Mouse (Mus musculus) gastrocnemius, postnatal 14 days (tissue): ENCODE results near the gene Gm20388. TPM values are rescaled to one million over a fixed set of nuclear protein-coding genes. Genes with fewer than 3 reads are reported as not detected.
"Not testable (repeated sequence)": the region's sequence is repeated elsewhere in the genome, so short reads cannot be mapped to it uniquely, and the experiment has no call there.

ENCODE experiments used
- DNase-seq: peaks from one replicate; pipeline ENCODE4 v3.0.0; 2021; ENCODE audit warnings: mixed read lengths
- intact Hi-C: fragments of 180-260 bp; cut with DNase I; formaldehyde crosslinking; loops from one replicate; pipeline ENCODE4 v1.15.1; 2025; ENCODE audit warnings: low total_unique reads
- total RNA-seq, 2 experiments: library from RNA; stranded (reverse); gene quantifications; 2 replicates each; pipeline ENCODE4 v1.2.3; 2021

Gene Gm20388
- total RNA-seq, 2 experiments from 2014 or later: 5.6 to 6.0 TPM

DNA sequence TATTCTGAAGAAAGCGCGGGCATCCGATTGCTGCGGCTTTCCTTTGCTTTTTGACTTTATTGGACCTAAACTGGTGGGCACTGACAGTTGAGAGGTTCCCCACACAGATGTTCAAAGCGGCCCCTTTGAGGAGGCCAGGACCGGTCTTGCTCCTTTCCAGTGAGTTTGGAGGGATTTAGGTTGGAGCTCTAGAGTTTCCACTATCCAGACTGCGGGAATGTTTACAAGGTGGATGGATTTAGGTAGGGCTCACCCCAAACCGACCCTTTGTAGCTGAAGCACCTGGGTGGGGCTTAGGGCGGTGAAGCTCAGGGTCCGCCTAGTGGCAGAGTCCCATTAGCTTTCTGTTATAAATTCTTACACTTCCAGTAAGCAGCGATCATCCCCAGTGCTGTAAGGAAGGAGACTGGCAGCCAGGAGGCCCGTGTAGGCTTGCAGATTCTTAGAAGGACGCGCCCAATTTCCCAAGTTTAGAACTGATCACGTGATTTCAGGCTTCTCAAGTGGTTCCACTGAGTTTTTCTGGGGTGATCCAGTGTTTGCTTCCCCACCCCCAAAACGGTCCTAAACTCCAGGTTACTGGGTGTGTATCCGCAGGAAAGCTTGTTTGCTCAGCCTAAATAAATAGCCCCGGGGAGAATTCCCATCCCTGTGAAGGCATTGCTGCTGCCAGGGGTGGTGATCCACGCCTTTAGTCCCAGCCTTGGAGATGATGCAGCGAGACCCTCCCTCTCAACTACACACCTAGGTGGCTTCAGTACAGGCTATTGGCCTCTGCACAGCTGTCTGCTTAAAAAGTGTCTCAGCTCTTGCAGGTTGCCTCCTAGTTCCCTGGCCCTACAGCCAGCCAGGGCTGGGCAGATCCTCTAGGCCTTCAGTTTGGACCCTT, 1680.8 kb downstream of the Gm20388 start:
- intact Hi-C loops: loop anchor here (5.0 kb wide), 1 partner anchor 49 kb away; the partner anchor contains the start of gene 1700018B08Rik
- no peak for DNase-seq

DNA sequence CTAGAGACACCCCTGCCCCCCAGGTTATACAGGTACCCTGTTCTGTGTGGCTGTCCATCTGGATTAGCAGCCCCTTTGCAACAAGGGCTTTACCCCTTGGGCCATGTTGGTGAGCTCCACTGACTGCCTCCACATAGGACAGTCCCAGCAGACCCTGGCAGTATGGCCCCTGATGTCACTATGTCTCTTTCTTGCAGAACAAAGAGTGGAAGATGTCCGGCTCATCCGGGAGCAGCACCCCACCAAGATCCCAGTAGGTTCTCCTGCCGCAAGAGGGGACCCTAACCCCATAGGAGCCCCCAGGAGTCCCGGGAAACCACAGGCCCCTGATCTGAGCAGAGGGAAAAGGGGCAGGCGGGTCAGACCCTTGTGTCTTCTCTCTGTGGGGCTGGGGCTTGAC, 1682.7 kb downstream of the Gm20388 start:
- DNase-seq: no peak
- intact Hi-C loops: loop anchor here (5.0 kb wide), 1 partner anchor 51 kb away; the partner anchor contains the start of gene 1700018B08Rik

DNA sequence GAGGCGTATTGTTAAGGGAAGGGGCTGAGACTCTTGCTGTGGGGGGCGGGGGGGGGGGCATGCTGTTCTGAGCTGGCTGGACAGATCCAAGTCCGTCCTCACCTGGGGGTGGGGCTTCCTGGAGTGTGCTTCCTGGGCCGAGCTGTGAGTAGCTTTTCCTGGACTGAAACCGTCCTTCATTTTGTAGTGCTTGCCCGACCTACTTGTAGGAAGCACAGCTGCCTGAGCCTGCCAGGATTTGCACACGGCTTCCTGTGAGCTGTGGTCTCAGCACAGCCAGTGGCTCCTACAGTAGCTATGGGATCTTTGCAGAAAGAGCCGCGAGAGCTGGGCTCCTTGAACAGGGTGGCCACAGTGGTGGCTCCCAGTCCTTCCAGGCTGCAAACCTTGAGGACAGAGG, 1683.3 kb downstream of the Gm20388 start:
- intact Hi-C loops: loop anchor here (5.0 kb wide), 1 partner anchor 52 kb away; the partner anchor contains the start of gene 1700018B08Rik
- no peak for DNase-seq

DNA sequence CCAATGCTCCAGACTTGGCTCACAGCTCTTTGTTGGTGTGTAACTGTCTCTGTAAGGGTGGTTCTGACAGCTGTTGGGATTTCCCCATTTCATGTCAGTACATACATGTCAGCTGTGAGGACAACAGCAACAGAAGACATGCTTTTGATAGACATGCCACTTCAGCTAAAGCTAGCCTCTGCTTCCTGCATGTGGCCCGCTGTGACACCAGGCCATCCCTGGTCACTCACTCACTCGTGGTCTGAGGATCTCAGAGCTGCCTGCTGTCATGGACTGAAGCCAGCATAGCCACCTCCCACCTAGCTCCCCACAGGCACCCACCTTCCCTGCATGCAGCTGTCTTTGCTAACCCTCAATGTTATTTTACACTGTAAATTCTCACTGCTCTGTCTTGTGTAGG, 1686.9 kb downstream of the Gm20388 start:
- intact Hi-C loops, DNase-seq: not testable (repeated sequence)

DNA sequence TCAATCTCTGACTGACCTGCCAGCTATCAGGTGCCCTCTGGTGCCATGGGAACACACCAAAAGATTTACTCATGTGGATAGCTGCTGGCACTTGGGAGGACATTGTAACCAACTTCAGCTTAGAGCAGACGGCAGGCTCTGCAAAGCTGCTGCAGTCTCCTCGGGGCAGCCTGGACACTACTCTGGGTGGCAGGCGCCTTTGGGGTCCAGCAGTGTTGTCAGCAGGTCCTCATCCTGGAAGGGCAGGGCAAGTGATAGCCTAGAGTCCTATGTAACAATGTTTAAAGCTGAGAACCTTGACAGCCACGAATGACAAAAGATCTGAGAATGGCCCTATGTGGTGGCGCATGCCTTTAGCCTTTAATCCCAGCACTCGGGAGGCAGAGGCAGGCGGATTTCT, 1687.5 kb downstream of the Gm20388 start:
- intact Hi-C loops: no loop called here
- DNase-seq: no peak

DNA sequence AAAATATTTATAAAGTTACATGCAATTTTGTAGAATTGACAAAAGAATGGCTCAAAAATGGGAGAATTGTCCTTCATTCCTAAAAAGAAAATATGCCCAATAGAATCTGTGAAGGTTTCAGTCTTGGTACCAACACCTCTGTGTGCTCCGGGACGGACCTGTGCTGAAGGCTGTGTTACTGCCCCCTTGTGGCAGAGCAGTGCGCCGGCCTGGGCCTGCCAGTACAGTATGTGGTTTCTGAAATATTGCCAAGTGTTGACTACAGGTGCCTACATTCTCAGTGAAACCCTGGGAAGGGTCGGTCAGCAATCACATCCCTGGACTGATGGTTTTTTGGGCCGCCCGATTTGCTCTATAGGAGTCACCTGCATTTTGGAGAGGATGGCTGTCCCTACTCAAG, 1688.3 kb downstream of the Gm20388 start:
- intact Hi-C loops: no loop called here
- DNase-seq: peak; percentile 86

DNA sequence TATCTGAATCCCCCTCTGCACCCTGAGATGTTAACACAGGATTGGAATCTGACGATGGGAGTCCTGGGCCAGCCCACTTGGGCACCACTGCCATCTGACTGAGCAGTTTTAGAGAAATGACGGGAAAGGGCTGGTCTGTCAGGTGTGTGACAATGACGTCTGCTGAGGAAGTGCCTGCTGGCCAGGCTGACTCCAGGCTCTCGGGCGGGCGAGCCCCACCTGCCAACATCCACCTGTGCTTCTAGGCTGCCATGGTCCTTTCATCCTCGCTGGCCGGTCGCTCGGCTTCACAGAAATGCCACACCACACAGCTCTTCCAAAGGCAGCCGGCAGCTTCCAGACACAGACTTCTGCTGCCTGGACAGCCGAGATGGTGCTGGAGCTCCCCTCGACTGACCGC, 1689.2 kb downstream of the Gm20388 start:
- intact Hi-C loops: no loop called here
- DNase-seq: no peak

DNA sequence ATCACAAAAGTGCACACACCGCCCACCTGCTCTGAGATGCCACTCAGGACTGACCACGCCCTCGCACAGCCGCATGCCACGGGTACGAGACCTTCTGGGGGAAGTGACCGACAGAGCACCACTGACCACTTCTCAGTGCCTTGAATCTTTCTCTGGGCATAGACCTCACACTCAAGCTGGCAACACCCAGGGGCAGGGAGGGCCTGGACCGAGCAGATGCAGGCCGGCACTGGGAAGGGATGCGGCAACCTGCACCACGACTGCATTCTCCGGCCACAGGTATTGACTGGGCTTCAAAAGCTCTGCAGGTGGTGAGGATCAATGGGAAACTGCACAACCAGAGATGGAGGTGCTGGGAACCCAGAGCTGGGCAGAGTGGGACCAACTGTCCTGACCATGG, 1691.8 kb downstream of the Gm20388 start:
- intact Hi-C loops: no loop called here
- no peak for DNase-seq

DNA sequence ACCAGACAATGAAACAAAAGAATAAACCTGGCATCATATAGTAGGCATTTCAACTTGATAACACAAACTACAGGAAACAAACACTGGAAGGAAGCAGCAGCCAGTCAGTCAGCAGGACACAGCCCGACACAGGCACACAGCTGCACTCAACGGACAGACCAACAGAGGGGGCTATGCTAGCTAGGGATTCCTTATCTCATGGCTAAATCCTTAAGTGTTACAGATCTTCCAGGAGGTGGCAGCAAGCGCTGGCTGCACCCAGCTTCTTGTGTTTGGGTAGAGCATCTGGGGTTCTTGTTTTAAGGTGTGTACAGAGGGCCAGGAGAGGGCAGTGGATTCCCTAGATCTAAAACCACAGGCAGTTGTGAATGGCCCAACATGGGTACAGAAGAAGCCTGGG, 1692.2 kb downstream of the Gm20388 start:
- peak; percentile 72 for DNase-seq
- intact Hi-C loops: no loop called here

DNA sequence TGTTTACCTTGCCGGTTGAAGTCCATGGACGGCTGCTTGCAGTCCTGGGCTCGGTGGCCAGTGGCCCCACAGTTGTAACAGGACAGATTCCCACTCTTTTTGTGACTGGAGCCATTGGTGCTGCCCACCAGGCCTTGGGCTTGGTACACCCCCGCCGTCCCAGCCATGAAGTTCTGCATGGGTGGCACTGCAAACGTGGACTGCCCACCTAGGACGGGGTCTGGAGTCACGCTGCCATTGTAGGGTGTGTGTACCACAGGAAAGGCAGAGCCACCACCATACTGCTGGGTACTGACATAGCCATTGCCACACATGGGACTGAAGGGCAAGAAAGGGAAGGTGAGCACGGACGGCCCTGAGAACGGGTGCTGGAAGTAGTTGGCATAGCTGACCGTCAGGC, 1693.2 kb downstream of the Gm20388 start:
- DNase-seq: no peak
- intact Hi-C loops: loop anchor here (2.0 kb wide), 1 partner anchor 79 kb away; no protein-coding TSS in a partner anchor

DNA sequence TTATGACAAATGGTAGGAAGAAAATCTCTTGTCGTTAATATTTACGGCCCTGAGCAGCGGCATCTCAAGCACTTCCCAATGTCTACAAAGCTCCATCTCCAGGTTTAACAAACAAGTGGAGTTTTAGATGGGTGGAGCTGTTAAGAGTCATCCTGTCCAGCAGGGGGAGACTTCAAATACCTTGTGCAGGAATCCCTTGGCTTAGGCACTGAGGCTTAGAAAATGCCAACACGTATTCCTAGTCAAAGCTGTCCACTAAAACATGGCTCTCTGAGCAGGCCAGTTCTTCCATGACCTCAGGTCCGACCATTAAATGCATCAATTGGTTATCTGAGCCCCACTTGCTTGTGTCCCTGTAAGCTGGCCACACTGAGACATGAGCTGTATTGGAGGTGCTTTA, 1697.0 kb downstream of the Gm20388 start:
- DNase-seq: no peak
- intact Hi-C loops: loop anchor here (5.0 kb wide), 1 partner anchor 35 kb away; no protein-coding TSS in a partner anchor

DNA sequence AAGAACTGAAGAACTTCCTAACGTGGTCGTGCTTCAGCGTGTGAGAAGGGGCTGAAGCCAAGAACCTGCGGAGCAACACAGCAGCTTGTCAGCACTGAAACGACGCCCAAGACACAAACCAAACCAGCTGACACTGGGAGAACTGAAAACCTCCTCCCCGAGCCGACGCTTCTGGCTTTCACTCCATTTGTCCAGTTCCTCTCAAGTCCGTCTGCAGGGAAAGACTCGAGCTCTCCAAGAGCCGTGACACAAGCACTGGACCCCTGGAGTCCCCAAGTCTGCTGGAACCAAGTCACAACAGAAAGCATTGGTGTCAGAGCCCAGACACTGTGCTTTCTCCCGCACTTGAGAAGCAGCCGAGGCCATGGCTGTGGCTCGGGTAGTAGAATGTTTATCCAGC, 1698.6 kb downstream of the Gm20388 start:
- no peak for DNase-seq
- intact Hi-C loops: loop anchor here (5.0 kb wide), 1 partner anchor 33 kb away; no protein-coding TSS in a partner anchor

DNA sequence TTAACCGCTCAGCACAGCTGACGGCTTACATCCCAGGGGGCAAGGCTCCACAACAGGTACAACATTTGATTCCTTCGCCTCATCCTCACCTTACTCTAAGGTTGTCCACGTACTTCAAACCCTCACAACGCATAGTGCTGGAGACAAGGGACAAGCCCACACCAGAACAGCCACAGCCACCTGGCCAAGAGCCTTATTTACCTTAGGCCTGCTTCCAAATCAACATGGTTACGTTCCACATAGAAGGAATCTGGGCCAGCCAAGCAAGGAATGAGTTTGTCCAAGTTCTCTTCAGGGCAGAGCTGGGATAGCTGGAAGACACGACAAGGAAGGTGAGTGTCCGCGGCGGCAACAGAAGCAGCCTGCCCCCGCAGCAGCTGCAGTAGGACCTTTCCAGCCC, 1699.3 kb downstream of the Gm20388 start:
- DNase-seq: no peak
- intact Hi-C loops: loop anchor here (5.0 kb wide), 1 partner anchor 32 kb away; no protein-coding TSS in a partner anchor

DNA sequence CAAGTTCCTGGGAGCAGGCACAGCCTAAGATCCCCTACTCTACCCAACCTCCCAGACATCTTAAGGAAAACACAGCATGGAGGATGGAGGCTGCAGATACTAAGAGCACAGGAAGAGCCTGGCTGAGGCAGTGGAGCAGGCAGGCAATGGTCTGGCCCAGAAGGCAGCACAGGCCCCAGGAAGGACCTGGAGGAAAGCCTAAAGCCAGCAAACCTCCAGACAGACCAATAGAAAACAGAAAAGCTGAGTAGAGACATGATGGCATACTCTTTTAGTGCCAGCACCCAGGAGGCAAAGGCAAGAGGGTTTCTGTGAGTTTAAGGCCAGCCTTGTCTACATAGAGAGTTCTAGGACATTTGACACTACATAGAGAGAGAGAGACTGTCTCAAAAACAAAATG, 1702.8 kb downstream of the Gm20388 start:
- intact Hi-C loops: no loop called here
- no peak for DNase-seq

DNA sequence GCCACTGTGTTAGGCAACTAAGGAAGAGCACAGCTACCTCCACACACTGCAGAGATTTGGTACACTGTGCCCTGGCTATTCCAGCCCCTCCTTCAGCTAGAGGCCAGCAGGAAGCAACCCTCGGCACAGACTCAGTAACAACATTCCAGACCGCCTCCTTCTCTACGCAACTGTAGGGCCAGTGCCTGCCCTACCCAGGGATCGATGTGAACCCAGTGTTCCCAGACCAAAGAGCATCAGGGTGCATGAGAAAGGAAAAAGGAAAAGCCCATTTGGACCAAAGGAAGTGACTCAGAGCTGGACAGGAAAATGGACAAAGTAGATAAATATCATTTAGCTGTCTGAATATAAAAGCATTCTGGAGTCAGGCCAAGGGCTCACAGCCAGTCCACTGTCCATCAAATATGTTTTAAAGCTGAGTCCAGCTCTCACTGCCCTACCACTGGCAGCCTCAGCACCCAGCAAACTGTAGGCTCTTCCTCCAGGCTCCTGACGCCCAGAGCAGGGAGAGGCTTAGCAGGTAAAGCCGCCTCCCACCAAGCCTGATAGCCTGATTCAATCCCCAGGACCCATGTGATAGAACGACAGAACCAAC, 1708.9 kb downstream of the Gm20388 start:
- DNase-seq: peak; percentile 42
- intact Hi-C loops: no loop called here

DNA sequence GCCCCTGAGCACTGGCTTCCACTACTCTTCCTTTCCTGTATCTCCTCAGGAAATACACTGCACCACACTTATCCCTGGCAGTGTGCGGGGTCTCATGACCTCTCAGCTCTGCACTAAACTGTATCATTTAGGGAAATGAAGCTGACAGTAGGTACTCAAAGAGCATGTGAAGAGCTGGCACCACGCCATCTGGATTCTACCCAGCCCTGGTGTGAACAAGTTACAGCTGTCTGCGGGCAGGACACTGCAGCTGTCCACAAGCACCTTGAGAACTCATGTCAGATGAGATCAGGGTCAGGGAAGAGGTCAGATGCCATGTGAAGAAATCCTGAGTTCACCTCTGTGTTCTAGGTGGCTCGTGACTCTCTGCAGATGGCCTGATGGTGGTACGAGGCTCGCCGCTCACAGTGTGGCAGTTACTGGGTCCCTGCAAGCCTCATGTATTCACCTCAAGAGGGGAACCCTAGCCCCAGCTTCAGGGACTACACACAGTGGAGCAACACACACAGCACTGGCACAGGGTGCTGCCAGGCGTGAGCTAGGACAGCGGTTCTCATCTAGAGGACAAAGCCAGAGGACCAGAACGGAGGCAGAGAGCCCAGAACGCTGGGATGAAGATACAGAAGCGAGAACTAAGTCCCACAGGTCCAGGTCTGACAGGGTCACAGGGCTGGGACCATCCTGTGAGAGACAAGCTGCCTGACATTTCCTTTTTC, 1710.3 kb downstream of the Gm20388 start:
- intact Hi-C loops: no loop called here
- DNase-seq: no peak

DNA sequence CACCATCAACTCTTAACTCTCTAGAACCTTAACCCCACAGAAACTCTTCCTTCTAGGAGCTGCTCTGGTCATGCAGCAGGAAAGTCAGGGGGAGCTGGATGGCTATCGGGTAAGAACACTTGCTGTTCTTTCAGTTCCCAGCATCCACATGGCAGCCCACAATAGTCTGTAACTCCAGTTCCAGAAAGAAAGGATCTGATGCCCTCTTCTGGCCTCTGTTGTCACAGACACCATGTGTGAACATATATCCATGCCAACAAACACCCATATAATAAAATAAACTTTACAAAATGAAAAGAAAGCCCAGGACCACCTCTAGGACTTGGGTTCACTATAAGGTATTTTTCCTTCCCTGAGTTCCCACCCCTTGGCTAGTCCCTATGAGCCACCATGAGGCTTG, 1711.2 kb downstream of the Gm20388 start:
- intact Hi-C loops: no loop called here
- DNase-seq: no peak

DNA sequence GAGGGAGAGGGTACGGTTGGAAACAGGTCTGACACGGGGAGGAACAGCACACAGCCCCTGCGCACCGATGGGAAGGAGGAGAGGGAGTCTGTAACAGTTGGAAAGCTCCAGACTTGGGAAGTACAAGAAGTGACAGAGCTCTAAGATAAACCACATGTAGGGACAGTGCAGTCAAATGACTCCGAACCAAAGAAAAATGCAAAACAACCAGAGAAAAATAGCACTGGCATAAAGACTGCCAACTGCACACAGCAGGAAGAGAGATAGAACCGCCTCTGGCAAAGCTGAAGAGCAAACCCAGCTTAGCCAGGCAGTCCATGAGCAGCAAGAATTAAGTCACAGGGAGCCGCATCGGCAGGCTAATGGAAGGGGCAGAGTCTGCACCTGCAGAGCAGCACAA, 1712.4 kb downstream of the Gm20388 start:
- no peak for DNase-seq
- intact Hi-C loops: no loop called here

DNA sequence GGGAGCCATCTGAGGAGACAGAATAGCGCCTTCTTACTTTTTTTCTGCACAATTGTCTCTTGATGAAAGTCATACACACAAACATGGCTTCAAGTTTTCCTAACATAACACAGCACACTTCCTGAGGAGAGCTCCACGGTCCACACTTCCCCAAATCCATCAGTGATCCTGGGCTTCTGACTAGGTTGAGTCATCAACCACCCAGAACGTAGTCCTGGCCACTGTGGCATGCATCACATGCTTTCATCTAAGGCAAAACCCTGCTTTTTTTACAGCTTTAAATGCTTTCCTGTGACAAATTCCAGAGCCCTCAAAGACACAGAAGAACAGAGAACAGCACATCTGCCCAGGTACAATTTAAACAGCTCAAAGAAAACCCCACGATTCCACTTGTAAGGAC, 1718.0 kb downstream of the Gm20388 start:
- intact Hi-C loops: no loop called here
- DNase-seq: no peak

DNA sequence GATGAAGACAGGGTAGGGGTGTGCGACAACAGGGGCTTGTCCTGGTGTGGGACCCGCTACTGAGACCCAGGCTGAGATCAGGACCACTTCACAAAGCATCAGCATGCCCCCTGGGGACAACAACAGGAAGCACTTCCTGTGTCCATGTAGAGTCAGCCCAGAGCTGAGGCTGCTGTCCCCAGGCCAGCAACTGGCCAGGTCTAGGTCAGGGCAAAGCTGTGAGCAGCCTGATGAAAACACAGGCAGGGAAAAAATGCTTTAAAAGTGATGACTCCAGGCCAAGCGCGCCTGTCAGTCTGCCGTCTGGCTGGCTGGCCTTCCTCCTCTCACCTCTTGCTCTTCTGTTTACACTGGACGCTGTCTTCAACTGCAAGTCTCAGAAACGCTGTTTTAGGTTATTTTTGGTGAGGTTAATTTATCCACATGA, 1721.0 kb downstream of the Gm20388 start:
- intact Hi-C loops: no loop called here
- DNase-seq: no peak
